Mouse (Mus musculus): ENCODE data around the gene Kcnq4. TPM values are rescaled to one million over a fixed set of nuclear protein-coding genes. Genes with fewer than 3 reads are reported as not detected.

Gene Kcnq4
- polyA plus RNA-seq, 1 experiment from 2014 or later: 5.6 TPM

GRCm38 (mm10) chr4:120665782-120666181, 82.6 kb downstream of the Kcnq4 start:
- 67% methylated on average over 7 of the region's 7 CpGs for WGBS
- Histone ChIP-seq H3K4me3 (no peak overlapping the region), H3K27me3 (replicated peaks; ENCODE audit: low read depth, poor library complexity, severe bottlenecking) (peaks cover 55% of the 10 kb centered on the region), H3K9me3 (no peaks in the 10 kb centered on the region), H3K36me3 (replicated peaks) (no peaks in the 10 kb centered on the region), H3K27ac (replicated peaks) (no peak overlapping the region; the same call in 1 of the 2 replicates), H3K4me1 (peaks cover 20% of the 10 kb centered on the region)
- DNase-seq (ENCODE audit: low spot score): no peak

GRCm38 (mm10) chr4:120665144-120665700, 83.2 kb downstream of the Kcnq4 start:
- H3K27me3 ChIP-seq (replicated peaks; ENCODE audit: low read depth, poor library complexity, severe bottlenecking): peaks cover 49% of the 10 kb centered on the region
- DNase-seq (ENCODE audit: low spot score): no peak
- no peaks in the 10 kb centered on the region for H3K36me3 ChIP-seq (replicated peaks)
- H3K4me3 ChIP-seq: no peak overlapping the region
- H3K4me1 ChIP-seq: peaks cover 20% of the 10 kb centered on the region
- no peak overlapping the region for H3K27ac ChIP-seq (replicated peaks)
- no peaks in the 10 kb centered on the region for H3K9me3 ChIP-seq
- 34% methylated on average over 4 of the region's 4 CpGs for WGBS

GRCm38 (mm10) chr4:120664601-120665000, 83.8 kb downstream of the Kcnq4 start:
- H3K27ac ChIP-seq (replicated peaks): no peak overlapping the region
- 72% methylated on average over 2 of the region's 2 CpGs for WGBS

GRCm38 (mm10) chr4:120660485-120660884, 87.9 kb downstream of the Kcnq4 start:
- H3K9me3 ChIP-seq: no peaks in the 10 kb centered on the region
- no peak for DNase-seq (ENCODE audit: low spot score)
- H3K36me3 ChIP-seq (replicated peaks): no peaks in the 10 kb centered on the region
- WGBS: 72% methylated on average over 4 of the region's 4 CpGs
- no peak overlapping the region for H3K27ac ChIP-seq (replicated peaks)
- no peaks in the 10 kb centered on the region; the same call in 1 of the 2 replicates for H3K4me1 ChIP-seq
- no peak overlapping the region for H3K4me3 ChIP-seq
- peaks cover 14% of the 10 kb centered on the region for H3K27me3 ChIP-seq (replicated peaks; ENCODE audit: low read depth, poor library complexity, severe bottlenecking)

More at GRCm38 (mm10) chr4:120664601-120665000, 83.8 kb downstream of the Kcnq4 start:
- H3K36me3 ChIP-seq (replicated peaks): no peaks in the 10 kb centered on the region
- peaks cover 20% of the 10 kb centered on the region for H3K4me1 ChIP-seq
- no peaks in the 10 kb centered on the region for H3K9me3 ChIP-seq
- H3K27me3 ChIP-seq (replicated peaks; ENCODE audit: low read depth, poor library complexity, severe bottlenecking): peaks cover 43% of the 10 kb centered on the region
- no peak for DNase-seq (ENCODE audit: low spot score)
- no peak overlapping the region for H3K4me3 ChIP-seq

- Histone ChIP-seq H3K9me3 (no peaks in the 10 kb centered on the region; the same call in 1 of the 2 replicates), H3K4me1 (no peaks in the 10 kb centered on the region), H3K27me3 (replicated peaks; ENCODE audit: low read depth, poor library complexity, severe bottlenecking) (peaks cover 39% of the 10 kb centered on the region), H3K27ac (replicated peaks) (no peak overlapping the region), H3K36me3 (replicated peaks) (no peaks in the 10 kb centered on the region), H3K4me3 (no peak overlapping the region)
- no peak for DNase-seq (ENCODE audit: low spot score)
- 81% methylated on average over 8 of the region's 8 CpGs for WGBS
Observed at GRCm38 (mm10) chr4:120655898-120656297, 92.5 kb downstream of the Kcnq4 start.

- no peak for DNase-seq (ENCODE audit: low spot score)
- WGBS: 23% methylated on average over 7 of the region's 7 CpGs
- no peaks in the 10 kb centered on the region; the same call in 1 of the 2 replicates for H3K9me3 ChIP-seq
- H3K27me3 ChIP-seq (replicated peaks; ENCODE audit: low read depth, poor library complexity, severe bottlenecking): peaks cover 78% of the 10 kb centered on the region
- H3K4me3 ChIP-seq: peak overlapping the region; percentile 66
- H3K27ac ChIP-seq (replicated peaks): 0 out of 2 replicates have a peak overlapping the region, but pooled peaks have one; percentile 75
- H3K36me3 ChIP-seq (replicated peaks): no peaks in the 10 kb centered on the region
- H3K4me1 ChIP-seq: peaks cover 21% of the 10 kb centered on the region
Observed at GRCm38 (mm10) chr4:120650208-120650592, 98.2 kb downstream of the Kcnq4 start.

- DNase-seq (ENCODE audit: low spot score): peak; percentile 60
- Histone ChIP-seq H3K27ac (replicated peaks) (peak overlapping the region; percentile 75), H3K36me3 (replicated peaks) (no peaks in the 10 kb centered on the region), H3K4me1 (peaks cover 21% of the 10 kb centered on the region), H3K27me3 (replicated peaks; ENCODE audit: low read depth, poor library complexity, severe bottlenecking) (peaks cover 77% of the 10 kb centered on the region), H3K4me3 (peak overlapping the region; percentile 66), H3K9me3 (no peaks in the 10 kb centered on the region; the same call in 1 of the 2 replicates)
- 4% methylated on average over 55 of the region's 55 CpGs for WGBS
Observed at GRCm38 (mm10) chr4:120649369-120650207, 98.8 kb downstream of the Kcnq4 start.

MicroRNAs within 50 kb of the gene (microRNA counts, 519-probe panel; counts per million panel counts)
- microRNA mmu-miR-30e: 1,554 counts per million, percentile 58 among the panel's probes with 10 or more counts

Small RNA genes lying within 50 kb of the gene (microRNA-seq; reads per million reads assigned to microRNA genes)
- gene Mir30c-1: 133 reads per million, percentile 52 among the genes with 10 or more reads in this experiment
- gene Mir30e: not detected
- not detected for gene Mir30f

Other genes with a start within 250 kb of the Kcnq4 start
- gene Slfnl1, start 216.4 kb downstream of the Kcnq4 start, polyA plus RNA-seq (2016; fragmentation: Nextera tagmentation; extraction: Ambion mirVana): not detected in 2 replicates
- gene Ctps, start 178.3 kb downstream of the Kcnq4 start, polyA plus RNA-seq (2016; fragmentation: Nextera tagmentation; extraction: Ambion mirVana): 135 and 145 TPM in 2 replicates
- gene Gm8439, start 159.9 kb downstream of the Kcnq4 start, polyA plus RNA-seq (2016; fragmentation: Nextera tagmentation; extraction: Ambion mirVana): not detected in 2 replicates
- gene Cited4, start 82.0 kb downstream of the Kcnq4 start, polyA plus RNA-seq (2016; fragmentation: Nextera tagmentation; extraction: Ambion mirVana): 9.9 and 10.3 TPM in 2 replicates
- 126 and 128 TPM in 2 replicates for gene Nfyc, start 83.0 kb upstream of the Kcnq4 start, polyA plus RNA-seq (2016; fragmentation: Nextera tagmentation; extraction: Ambion mirVana)
- gene Rims3, start 106.2 kb upstream of the Kcnq4 start, polyA plus RNA-seq (2016; fragmentation: Nextera tagmentation; extraction: Ambion mirVana): 1.8 and 2.4 TPM in 2 replicates
- 36.0 and 41.5 TPM in 2 replicates for gene Exo5, start 176.4 kb upstream of the Kcnq4 start, polyA plus RNA-seq (2016; fragmentation: Nextera tagmentation; extraction: Ambion mirVana)
- 11.0 and 11.8 TPM in 2 replicates for gene Zfp69, start 203.1 kb upstream of the Kcnq4 start, polyA plus RNA-seq (2016; fragmentation: Nextera tagmentation; extraction: Ambion mirVana)